Mouse (Mus musculus) CH12.LX (cell line): ENCODE results near the gene Oosp2. TPM values are rescaled to one million over a fixed set of nuclear protein-coding genes. Genes with fewer than 3 reads are reported as not detected.

Source experiments
- DNase-seq: peaks from one replicate; pipeline ENCODE4 v3.0.0-alpha.2; 2013; ENCODE audit errors: extremely low read depth
- H3K27ac ChIP-seq: 2 replicates; pipeline ENCODE4 v1.5.1; 2012; ENCODE audit warnings: low read depth, mild to moderate bottlenecking, control low read depth, moderate library complexity; ENCODE audit not compliant: insufficient read depth
- H3K27me3 ChIP-seq: replicated peaks from 2 replicates; pipeline ENCODE3; 2012; ENCODE audit warnings: inconsistent platforms
- H3K36me3 ChIP-seq, 2 experiments: replicated peaks in 1 of 2; 2 replicates each; pipeline versions ENCODE3 to v1.6.1; 2012; ENCODE audit warnings: inconsistent platforms in 1 of 2, low read length in 1 of 2, mild to moderate bottlenecking in 1 of 2, mixed read lengths in 1 of 2, moderate library complexity in 1 of 2; ENCODE audit not compliant: control insufficient read depth in 1 of 2, insufficient read depth in 1 of 2
- H3K4me1 ChIP-seq, 2 experiments: 2 replicates each; pipeline ENCODE4 v1.6.1; 2012; ENCODE audit warnings: inconsistent platforms in 1 of 2, moderate library complexity in 1 of 2; ENCODE audit not compliant: insufficient read depth in 2 of 2, control insufficient read depth in 1 of 2
- H3K4me2 ChIP-seq: 2 replicates; pipeline ENCODE4 v1.6.1; 2012; ENCODE audit warnings: low read depth, mild to moderate bottlenecking, control low read depth; ENCODE audit not compliant: poor library complexity, insufficient read depth, severe bottlenecking
- H3K4me3 ChIP-seq, 3 experiments: fragments of 150-350 bp in 1 of 3; sonication (generic) in 1 of 3; replicated peaks in 1 of 3; 2 replicates each; pipeline versions ENCODE3 to v1.5.1; 2011 to 2012; ENCODE audit warnings: low read depth in 2 of 3, low read length in 2 of 3, mild to moderate bottlenecking in 2 of 3, moderate library complexity in 2 of 3, control low read depth in 1 of 3, improper control_type of control experiment in 1 of 3, inconsistent platforms in 1 of 3, mixed read lengths in 1 of 3; ENCODE audit not compliant: poor library complexity in 1 of 3
- H3K79me2 ChIP-seq: replicated peaks from 2 replicates; pipeline ENCODE4 v1.6.1; 2012; ENCODE audit warnings: mild to moderate bottlenecking, moderate library complexity; ENCODE audit not compliant: control insufficient read depth, poor library complexity, insufficient read depth, severe bottlenecking; ENCODE audit errors: extremely low read depth
- H3K9ac ChIP-seq: 2 replicates; pipeline ENCODE4 v1.6.1; 2012; ENCODE audit warnings: low read depth, mild to moderate bottlenecking, control low read depth, moderate library complexity; ENCODE audit not compliant: insufficient read depth
- H3K9me3 ChIP-seq: replicated peaks from 2 replicates; pipeline ENCODE3; 2012; ENCODE audit warnings: low read length, inconsistent platforms, mixed read lengths
- BHLHE40 ChIP-seq: IDR thresholded peaks from 2 replicates; pipeline ENCODE4 v1.6.1; 2011; ENCODE audit warnings: mild to moderate bottlenecking, low read depth, low read length, improper control_type of control experiment
- CHD1 ChIP-seq: IDR thresholded peaks from 2 replicates; pipeline ENCODE4 v1.6.1; 2012; ENCODE audit warnings: low read depth, low read length, improper control_type of control experiment, inconsistent platforms
- CHD2 ChIP-seq: IDR thresholded peaks from 2 replicates; pipeline ENCODE4 v1.6.1; 2011; ENCODE audit warnings: low read length, improper control_type of control experiment
- CTCF ChIP-seq, 2 experiments: IDR thresholded peaks in 1 of 2; conservative IDR thresholded peaks in 1 of 2; 2 replicates each; pipeline ENCODE4 v1.5.1; 2011 to 2012; ENCODE audit warnings: low read depth in 2 of 2, low read length in 2 of 2, improper control_type of control experiment in 1 of 2, inconsistent platforms in 1 of 2, mild to moderate bottlenecking in 1 of 2, moderate library complexity in 1 of 2
- E2F4 ChIP-seq: IDR thresholded peaks from 2 replicates; pipeline ENCODE4 v1.6.1; 2011; ENCODE audit warnings: low read depth, low read length, improper control_type of control experiment; ENCODE audit not compliant: insufficient replicate concordance
- ELF1 ChIP-seq: IDR thresholded peaks from 2 replicates; pipeline ENCODE4 v1.6.1; 2014; ENCODE audit warnings: low read depth, mild to moderate bottlenecking, inconsistent platforms, low read length, improper control_type of control experiment
- EP300 ChIP-seq: IDR thresholded peaks from 2 replicates; pipeline ENCODE4 v1.6.1; 2011; ENCODE audit warnings: low read length, improper control_type of control experiment
- ETS1 ChIP-seq: conservative IDR thresholded peaks from 2 replicates; pipeline ENCODE4 v1.6.1; 2012; ENCODE audit warnings: low read depth, mild to moderate bottlenecking, inconsistent platforms, low read length, improper control_type of control experiment, moderate library complexity
- GABPA ChIP-seq: IDR thresholded peaks from 2 replicates; pipeline ENCODE4 v1.6.1; 2012; ENCODE audit warnings: low read depth, low read length, improper control_type of control experiment, inconsistent platforms; ENCODE audit not compliant: insufficient replicate concordance
- IRF4 ChIP-seq: IDR thresholded peaks from 2 replicates; pipeline ENCODE4 v1.6.1; 2014; ENCODE audit warnings: low read depth, mild to moderate bottlenecking, inconsistent platforms, low read length, improper control_type of control experiment
- JUN ChIP-seq: IDR thresholded peaks from 2 replicates; pipeline ENCODE4 v1.6.1; 2011; ENCODE audit warnings: low read depth, mild to moderate bottlenecking, low read length, improper control_type of control experiment, moderate library complexity; ENCODE audit not compliant: insufficient read depth
- MAFK ChIP-seq: IDR thresholded peaks from 2 replicates; pipeline ENCODE4 v1.6.1; 2011; ENCODE audit warnings: low read length, improper control_type of control experiment; ENCODE audit not compliant: insufficient replicate concordance
- MAX ChIP-seq: IDR thresholded peaks from 2 replicates; pipeline ENCODE4 v1.6.1; 2011; ENCODE audit warnings: low read length, improper control_type of control experiment
- MEF2A ChIP-seq: IDR thresholded peaks from 2 replicates; pipeline ENCODE4 v1.6.1; 2014; ENCODE audit warnings: low read depth, mild to moderate bottlenecking, inconsistent platforms, low read length, improper control_type of control experiment, borderline replicate concordance
- MXI1 ChIP-seq: IDR thresholded peaks from 2 replicates; pipeline ENCODE4 v1.6.1; 2011; ENCODE audit warnings: mild to moderate bottlenecking, low read depth, low read length, improper control_type of control experiment
- MYC ChIP-seq: IDR thresholded peaks from 2 replicates; pipeline ENCODE4 v1.6.1; 2011; ENCODE audit warnings: low read depth, mild to moderate bottlenecking, improper control_type of control experiment, low read length
- NELFE ChIP-seq: IDR thresholded peaks from 2 replicates; pipeline ENCODE4 v1.6.1; 2011; ENCODE audit warnings: low read depth, low read length, improper control_type of control experiment
- NRF1 ChIP-seq: IDR thresholded peaks from 2 replicates; pipeline ENCODE4 v1.6.1; 2014; ENCODE audit warnings: low read depth, mild to moderate bottlenecking, inconsistent platforms, low read length, improper control_type of control experiment, moderate library complexity
- PAX5 ChIP-seq: IDR thresholded peaks from 2 replicates; pipeline ENCODE4 v1.6.1; 2012; ENCODE audit warnings: low read length, inconsistent platforms, mixed read lengths
- POLR2AphosphoS2 ChIP-seq: IDR thresholded peaks from 2 replicates; pipeline ENCODE4 v1.6.1; 2011; ENCODE audit warnings: low read depth, low read length, improper control_type of control experiment
- RCOR1 ChIP-seq: conservative IDR thresholded peaks from 2 replicates; pipeline ENCODE4 v1.6.1; 2012; ENCODE audit warnings: low read depth, mild to moderate bottlenecking, inconsistent platforms, low read length, improper control_type of control experiment
- SIN3A ChIP-seq: IDR thresholded peaks from 2 replicates; pipeline ENCODE4 v1.6.1; 2012; ENCODE audit warnings: low read length, improper control_type of control experiment, inconsistent platforms
- UBTF ChIP-seq: IDR thresholded peaks from 2 replicates; pipeline ENCODE4 v1.6.1; 2012; ENCODE audit warnings: low read depth, mild to moderate bottlenecking, inconsistent platforms, low read length, improper control_type of control experiment, moderate library complexity
- USF1 ChIP-seq: IDR thresholded peaks from 2 replicates; pipeline ENCODE4 v1.6.1; 2014; ENCODE audit warnings: low read depth, mild to moderate bottlenecking, inconsistent platforms, low read length, improper control_type of control experiment
- ZC3H11A ChIP-seq: IDR thresholded peaks from 2 replicates; pipeline ENCODE4 v1.6.1; 2012; ENCODE audit warnings: low read depth, mild to moderate bottlenecking, inconsistent platforms, low read length, improper control_type of control experiment
- ZKSCAN1 ChIP-seq: IDR thresholded peaks from 2 replicates; pipeline ENCODE4 v1.6.1; 2012; ENCODE audit warnings: low read depth, inconsistent platforms, low read length, improper control_type of control experiment, borderline replicate concordance
- ZNF384 ChIP-seq: IDR thresholded peaks from 2 replicates; pipeline ENCODE4 v1.6.1; 2012; ENCODE audit warnings: low read depth, low read length, improper control_type of control experiment, inconsistent platforms
- dilution Hi-C: fragments of 300-500 bp; cut with MboI; formaldehyde crosslinking; loops from 2 replicates; pipeline ENCODE4 v1.14.3; 2020; ENCODE audit warnings: low sequenced_read_pairs; ENCODE audit not compliant: extremely low pct_unique_long_range_greater_than_20kb, extremely low pct_ligation_motif_present
- in situ Hi-C: fragments of 300-500 bp; cut with MboI; formaldehyde crosslinking; loops from 3 replicates; pipeline ENCODE4 v1.14.3; 2019; ENCODE audit warnings: low sequenced_read_pairs, low pct_ligation_motif_present, low pct_unique_long_range_greater_than_20kb, mixed read lengths
- polyA plus RNA-seq: library from polyadenylated mRNA; unstranded; fragments of >175 nt; gene quantifications from 2 replicates; pipeline ENCODE4 v1.2.1, GENCODE M21; 2012; ENCODE audit warnings: low read depth; ENCODE audit not compliant: insufficient read length
- total RNA-seq, 2 experiments: library from RNA; depleted of rRNA; stranded (reverse); fragments of 300-350 nt in 1 of 2; fragments of >200 nt in 1 of 2; gene quantifications; 2 replicates each; pipeline ENCODE4 v1.2.3; 2012 to 2014

Oosp2 gene
- total and polyA plus RNA-seq, 3 experiments: 2.6 to 8.1 (median 5.2) TPM

DNA sequence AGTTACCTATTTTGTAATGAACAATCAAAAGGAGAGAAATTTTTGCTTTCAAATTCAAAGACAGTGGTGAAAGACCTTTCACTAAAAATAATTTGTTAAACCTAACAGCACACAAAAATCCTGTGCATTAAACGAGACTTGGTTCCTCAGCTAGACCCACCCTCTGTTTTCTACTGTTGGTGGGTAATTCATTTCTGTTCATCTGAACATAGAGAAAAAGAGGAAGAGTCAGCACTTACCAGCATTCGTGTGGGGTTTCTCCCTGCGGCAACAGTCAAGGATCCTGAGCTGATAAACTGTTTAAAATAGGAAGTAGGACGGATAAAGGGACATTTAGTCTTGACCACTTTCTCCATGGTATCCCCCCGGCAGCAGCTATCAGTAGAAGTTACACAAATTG, 24.8 kb downstream of the Oosp2 start:
- peaks cover 0 to 2% of the 10 kb centered on the region in 2 experiments for H3K36me3 ChIP-seq
- DNase-seq: no peak
- TF ChIP-seq UBTF (no peak), ZC3H11A (no peak), CTCF (conservative IDR thresholded peaks at IDR 0.05 in 1 of 2, IDR thresholded peaks at IDR 0.05 in 1 of 2; ENCODE audit: low read depth in 2 of 2, low read length in 2 of 2) (no peak), JUN (no peak), PAX5 (no peak), MYC (no peak), IRF4 (no peak), BHLHE40 (no peak), POLR2AphosphoS2 (no peak), EP300 (no peak), CHD1 (no peak), E2F4 (no peak), NRF1 (no peak), MXI1 (no peak)
- no peak overlapping the region for H3K27ac ChIP-seq
- no peaks in the 10 kb centered on the region for H3K79me2 ChIP-seq
- no peak overlapping the region for H3K4me3 ChIP-seq
- no peaks in the 10 kb centered on the region for H3K9me3 ChIP-seq
- H3K4me2 ChIP-seq: no peak overlapping the region
- in situ Hi-C loops (no loop called here), dilution Hi-C loops (no loop called here)
- no peaks in the 10 kb centered on the region for H3K27me3 ChIP-seq
- no peaks in the 10 kb centered on the region for H3K4me1 ChIP-seq
- H3K9ac ChIP-seq: no peak overlapping the region

- Histone ChIP-seq H3K4me1 (no peaks in the 10 kb centered on the region), H3K4me2 (no peak overlapping the region), H3K79me2 (no peaks in the 10 kb centered on the region), H3K27me3 (no peaks in the 10 kb centered on the region), H3K9me3 (no peaks in the 10 kb centered on the region), H3K9ac (no peak overlapping the region), H3K36me3 (peaks cover 0 to 2% of the 10 kb centered on the region in 2 experiments), H3K27ac (no peak overlapping the region), H3K4me3 (no peak overlapping the region)
- no peak for TF ChIP-seq MAFK
- TF ChIP-seq ZNF384: no peak
- TF ChIP-seq NELFE: no peak
- TF ChIP-seq ZKSCAN1: no peak
- no peak for TF ChIP-seq MXI1
- TF ChIP-seq SIN3A: no peak
- TF ChIP-seq GABPA: no peak
- TF ChIP-seq POLR2AphosphoS2: no peak
- TF ChIP-seq ETS1: no peak
- no peak for TF ChIP-seq MEF2A
- TF ChIP-seq MAX: no peak
- no peak for TF ChIP-seq NRF1
- no peak for TF ChIP-seq CHD2
- TF ChIP-seq UBTF: no peak
- TF ChIP-seq RCOR1: no peak
- no peak for TF ChIP-seq USF1
- TF ChIP-seq ELF1: no peak
- dilution Hi-C loops (no loop called here), in situ Hi-C loops (no loop called here)
- DNase-seq: no peak
Observed at GRCm38 (mm10) chr19:11634330-11634729, 26.0 kb downstream of the Oosp2 start.
